7 mouse cellular contexts compared by ENCODE assay signal in the genomic region with DNA sequence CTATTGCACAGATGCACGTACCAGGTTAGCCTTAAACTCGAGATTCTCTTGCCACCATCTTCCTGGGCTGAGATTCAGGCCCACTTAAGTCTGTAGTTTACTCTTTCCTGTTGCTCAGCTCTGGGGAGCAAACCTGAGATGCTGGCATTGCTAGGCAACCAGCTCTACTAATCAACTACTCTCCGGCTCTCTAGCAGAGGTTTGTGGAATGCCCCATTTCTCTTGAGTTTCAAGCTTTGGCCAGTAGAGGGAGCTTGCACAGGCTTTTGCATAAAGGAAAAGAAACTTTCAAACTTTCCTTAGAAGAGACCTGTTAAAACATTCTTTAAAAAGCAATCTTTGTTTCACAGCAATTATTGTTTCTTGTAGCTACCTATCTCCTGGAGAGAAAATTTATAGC. TPM values are rescaled to one million over a fixed set of nuclear protein-coding genes. Genes with fewer than 3 reads are reported as not detected.
DNase-seq lines count a peak whose midpoint lies in the region; ATAC-seq and TF ChIP-seq lines count a peak whose summit lies in the region.

No protein-coding gene starts in this region.

- H3K27me3 ChIP-seq in forebrain, postnatal 0 days (ENCODE audit: insufficient read depth, low read length): no peaks in the 10 kb centered on the region

- TF ChIP-seq CTCF in forebrain, postnatal 0 days (IDR thresholded peaks at IDR 0.05; ENCODE audit: low read depth): peak; percentile 77

- H3K4me1 ChIP-seq in forebrain, postnatal 0 days (ENCODE audit: insufficient read depth): no peaks in the 10 kb centered on the region

- no peaks in the 10 kb centered on the region for H3K36me3 ChIP-seq in forebrain, postnatal 0 days (ENCODE audit: insufficient read depth)

- peak; percentile 84 for ATAC-seq in forebrain, postnatal 0 days

- H3K4me3 ChIP-seq in forebrain, postnatal 0 days (ENCODE audit: low read depth, low read length): no peak overlapping the region

- DNase-seq in 3T3-L1 (ENCODE audit: low read depth, low spot score): peak; percentile 77
- peak; percentile 60 to 63 for DNase-seq in B cell, adult 2 months
- DNase-seq in c-Kit-positive CD71-positive TER-119-negative erythroid progenitor cells, embryonic 14.5 days (ENCODE audit: low read depth): peak; percentile 42
- peak; percentile 87 for DNase-seq in forebrain, postnatal 0 days
- DNase-seq in kidney, postnatal 36 days: peak; percentile 49 to 69
- peak; percentile 83 for DNase-seq in lung, postnatal 10 days
- peak; percentile 43 for DNase-seq in retina, postnatal 7 days (ENCODE audit: low read depth, low spot score)

- no peak overlapping the region for H3K4me2 ChIP-seq in forebrain, postnatal 0 days (ENCODE audit: low read depth)

- H3K9me3 ChIP-seq in forebrain, postnatal 0 days (ENCODE audit: low read length): no peaks in the 10 kb centered on the region

- no peak overlapping the region for H3K9ac ChIP-seq in forebrain, postnatal 0 days

- H3K27ac ChIP-seq in forebrain, postnatal 0 days (ENCODE audit: low read depth, low read length): no peak overlapping the region

- 27% methylated on average over 3 of the region's 3 CpGs for WGBS in forebrain, postnatal 0 days

RNA-seq across cellular contexts. Expression of a gene that starts 19.8 kb away (rescaled TPM):
- total RNA-seq in forebrain, postnatal 0 days (2014; rRNA removed): not detected in 2 replicates
- polyA plus RNA-seq in forebrain, postnatal 0 days (2015; fragmentation: Nextera tagmentation; extraction: Ambion mirVana): 0.08 TPM in 1 of 2 replicates, not detected in the other

RNA-seq across cellular contexts. Expression of a gene that starts 19.9 kb away (rescaled TPM):
- 69.5 and 76.2 TPM in 2 replicates for total RNA-seq in forebrain, postnatal 0 days (2014; rRNA removed)
- polyA plus RNA-seq in forebrain, postnatal 0 days (2015; fragmentation: Nextera tagmentation; extraction: Ambion mirVana): 37.6 and 44.0 TPM in 2 replicates

RNA-seq across cellular contexts. Expression of a gene that starts 46.3 kb away (rescaled TPM):
- 0.77 and 1.3 TPM in 2 replicates for total RNA-seq in forebrain, postnatal 0 days (2014; rRNA removed)
- polyA plus RNA-seq in forebrain, postnatal 0 days (2015; fragmentation: Nextera tagmentation; extraction: Ambion mirVana): 0.13 TPM in 1 of 2 replicates, not detected in the other
